Mouse (Mus musculus) ovary, postnatal 14 days (tissue): Measurements from ENCODE around the gene Zswim8.

ENCODE experiments used
- DNase-seq: peaks from one replicate; pipeline ENCODE4 v3.0.0; 2022; ENCODE audit warnings: low spot score

The Zswim8 gene

DNA sequence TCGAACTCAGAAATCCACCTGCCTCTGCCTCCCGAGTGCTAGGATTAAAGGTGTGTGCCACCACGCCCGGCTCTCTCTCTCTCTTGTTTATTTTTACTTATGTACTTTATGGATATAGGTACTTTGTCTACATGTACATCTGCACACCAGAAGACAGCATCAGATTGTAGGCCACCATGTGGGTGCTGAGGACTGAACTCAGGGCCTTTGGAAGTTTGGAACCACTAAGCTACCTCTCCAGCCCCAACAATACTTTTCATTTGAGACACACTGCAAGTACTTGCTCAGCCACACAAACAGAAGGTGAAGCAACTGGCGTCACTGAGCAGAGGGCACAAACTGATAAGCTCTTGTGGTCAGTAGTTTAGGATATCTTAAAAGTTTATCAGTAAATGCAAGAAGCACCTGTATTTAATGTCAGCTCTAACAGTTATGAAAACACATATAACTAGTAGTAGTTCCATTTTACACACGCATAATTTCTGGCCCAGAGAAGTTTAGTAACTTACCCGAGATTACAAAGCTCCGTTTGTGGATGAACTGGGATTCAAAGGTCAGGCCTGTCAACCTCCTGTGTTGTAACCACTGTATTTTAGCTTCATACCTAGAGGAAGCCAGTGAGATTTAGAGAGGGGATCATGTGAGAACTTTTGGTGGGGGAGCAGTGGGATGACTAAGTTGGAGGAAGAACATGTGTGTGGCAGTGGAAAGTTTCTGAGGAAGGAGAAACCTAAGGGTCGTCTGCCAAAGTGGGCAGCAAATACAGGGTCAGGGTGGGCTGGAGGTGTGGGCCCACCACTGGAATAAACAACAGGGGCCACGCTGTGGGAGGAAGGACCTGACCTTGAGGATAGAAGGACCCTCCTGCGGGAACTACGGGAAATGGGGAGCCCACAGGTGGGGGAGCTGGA lies 25.9 kb downstream of the Zswim8 start:
- no peak for DNase-seq

DNA sequence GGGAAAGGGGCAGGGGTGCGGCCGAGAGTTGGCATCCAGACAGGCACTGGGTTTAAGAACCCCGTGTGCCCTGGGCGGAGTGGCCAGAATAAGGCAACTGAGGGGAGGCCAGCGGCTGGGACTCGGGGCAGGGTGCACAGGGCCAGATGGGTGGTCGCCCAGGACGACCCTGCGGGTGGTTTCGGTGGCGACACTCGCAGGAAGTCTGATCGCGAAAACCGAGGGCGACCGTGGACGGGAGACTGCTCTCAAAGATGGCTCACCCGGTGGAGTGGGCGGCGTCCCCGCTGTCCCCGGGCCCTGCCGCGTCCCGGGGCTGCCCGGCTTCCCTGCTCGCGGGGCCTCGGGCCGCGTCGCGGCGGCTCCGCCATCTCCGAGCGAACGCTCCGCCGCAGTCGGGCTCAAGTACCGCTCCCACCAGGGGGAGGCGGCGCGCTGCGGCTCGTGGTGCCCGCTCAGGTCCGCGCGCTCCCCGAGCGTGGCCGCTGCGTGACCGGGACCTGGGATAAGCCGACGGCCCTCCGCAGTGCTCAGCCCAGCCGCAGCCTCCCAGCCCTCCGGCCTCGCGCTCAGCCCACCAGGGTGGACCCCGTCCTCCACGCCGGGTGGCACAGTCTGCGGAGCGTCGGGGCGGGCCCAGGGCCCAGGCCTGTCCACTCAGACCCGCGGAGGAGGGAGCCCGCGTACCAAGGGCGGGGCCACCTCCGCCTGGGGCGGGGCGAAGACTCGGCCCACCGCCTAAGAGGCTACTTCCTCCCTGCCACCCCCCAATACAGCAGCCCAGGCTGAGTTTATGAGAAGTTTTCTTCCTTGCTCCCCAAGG lies 26.8 kb downstream of the Zswim8 start, which contains the start of gene Ndst2:
Gene Ndst2, minus strand, starts transcription at position 611 of the 823 bp plus-strand sequence.
- peak; percentile 86 for DNase-seq

DNA sequence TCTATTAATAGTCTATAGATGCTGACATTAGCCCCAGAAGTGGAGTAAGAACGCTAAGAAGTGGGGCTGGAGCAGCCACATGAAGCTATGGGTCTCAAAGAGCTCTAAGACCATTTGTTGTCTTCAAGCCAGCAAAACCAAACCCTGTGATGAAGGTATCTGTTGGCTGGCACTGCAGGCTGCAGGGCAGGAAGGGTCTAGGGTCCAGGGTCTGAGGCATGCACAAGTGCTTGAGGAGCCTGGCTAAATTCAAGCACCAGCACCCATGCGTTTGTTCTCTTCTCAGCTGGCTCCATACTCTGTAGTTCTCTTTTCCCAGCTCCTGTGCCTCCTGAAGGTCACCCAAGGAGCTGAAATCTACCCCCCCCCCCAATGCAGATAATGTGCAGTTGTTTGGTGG lies 27.7 kb downstream of the Zswim8 start:
- DNase-seq: no peak

DNA sequence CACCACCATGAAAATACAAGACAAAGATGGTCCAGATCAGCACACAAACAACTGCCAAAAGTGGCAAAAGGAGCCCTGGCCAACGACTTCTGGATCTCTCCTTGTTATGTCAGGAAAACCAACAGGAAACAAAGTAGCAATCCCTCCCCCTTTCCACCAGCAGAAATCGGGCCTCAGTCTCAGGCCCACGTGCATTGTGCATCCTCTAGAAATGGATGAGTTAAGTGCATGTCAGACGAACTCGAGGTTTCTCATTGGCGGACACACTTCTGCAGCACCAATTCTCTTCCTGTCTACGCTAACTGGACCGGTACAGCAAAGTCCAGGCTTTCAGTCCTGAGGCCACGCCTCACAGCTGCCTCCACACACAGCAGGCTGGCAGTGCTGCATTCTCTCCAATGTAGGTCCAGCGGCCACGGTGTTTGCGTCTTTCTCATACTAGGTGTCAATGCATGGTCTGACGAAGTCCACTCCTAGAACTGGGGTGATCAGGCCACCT lies 28.6 kb downstream of the Zswim8 start:
- DNase-seq: no peak

DNA sequence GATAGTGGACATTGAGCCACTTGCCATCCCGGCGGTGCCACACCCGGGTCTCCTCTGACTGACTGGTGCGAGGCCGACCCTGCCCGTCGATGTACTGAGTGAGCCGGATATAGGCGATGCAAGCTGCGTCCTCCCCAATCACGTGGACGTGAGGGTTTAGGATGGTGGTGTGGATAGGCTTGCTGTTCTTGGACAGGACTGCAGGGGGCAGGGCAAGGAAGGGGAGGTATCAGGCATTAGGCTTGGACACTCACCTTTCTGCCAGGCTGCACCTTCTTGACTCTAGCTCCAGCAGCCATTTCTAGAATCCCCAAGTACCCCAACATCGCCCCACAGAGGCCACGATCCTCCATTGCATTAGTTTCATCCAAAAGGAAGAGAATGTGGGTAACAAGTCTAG lies 30.0 kb downstream of the Zswim8 start:
- peak; percentile 46 for DNase-seq

DNA sequence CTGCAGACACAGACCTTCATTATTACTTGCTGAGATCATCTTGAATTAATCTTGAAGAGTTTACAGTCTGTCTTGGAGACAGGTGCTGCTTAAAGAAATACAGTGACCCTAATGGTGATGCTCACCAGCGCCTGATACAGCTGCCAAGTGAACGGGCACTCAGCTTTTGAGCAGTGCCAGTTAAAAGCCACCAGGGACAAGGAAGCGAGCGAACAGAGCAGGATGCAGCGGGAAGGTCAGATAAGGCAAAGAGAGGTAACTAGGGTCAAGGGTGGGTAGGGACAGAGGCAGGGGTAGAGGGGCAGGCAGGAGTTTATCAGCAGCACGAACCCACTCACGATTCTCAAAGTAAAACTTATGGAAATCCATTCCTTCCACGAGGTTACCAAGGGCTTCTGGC lies 31.2 kb downstream of the Zswim8 start:
- DNase-seq: no peak

DNA sequence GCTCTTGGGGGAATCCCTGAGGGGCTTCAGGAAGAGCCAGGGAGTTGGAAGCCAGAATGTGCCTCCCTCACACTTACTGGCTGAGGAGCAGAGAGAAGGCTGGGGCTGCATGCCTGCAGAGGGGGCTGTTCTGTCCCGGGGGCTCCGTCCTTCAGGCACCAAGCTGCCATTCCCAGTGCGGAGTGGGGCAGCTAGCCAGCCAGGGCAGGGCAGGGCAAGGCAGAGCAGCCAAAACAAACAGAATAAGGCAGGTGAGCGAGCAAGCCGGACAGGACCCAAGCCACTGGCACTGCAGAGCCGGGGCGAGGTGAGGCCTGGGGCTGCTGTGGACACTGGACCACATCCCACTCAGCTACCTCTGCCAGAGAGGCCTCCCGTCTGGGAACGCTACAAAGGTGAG lies 33.9 kb downstream of the Zswim8 start:
- no peak for DNase-seq

DNA sequence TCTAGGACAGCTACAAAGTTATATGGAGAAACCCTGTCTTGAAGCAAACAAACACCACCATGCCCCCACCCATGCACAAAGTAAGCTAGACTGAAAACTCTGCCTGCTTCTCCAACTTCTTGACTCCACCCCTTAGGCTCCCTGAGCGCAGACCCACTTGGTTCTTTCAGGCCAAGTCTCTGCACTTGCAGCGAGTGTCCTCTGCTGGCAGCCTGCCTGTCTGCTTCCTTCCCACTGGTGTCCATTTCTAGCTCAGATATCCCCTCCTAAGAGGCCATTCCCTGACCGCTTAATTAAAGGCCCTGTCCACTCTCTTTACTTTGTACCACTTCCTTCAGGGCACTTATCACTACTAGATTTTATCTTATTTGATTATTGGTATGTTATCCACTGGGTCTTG lies 36.3 kb downstream of the Zswim8 start:
- DNase-seq: no peak

DNA sequence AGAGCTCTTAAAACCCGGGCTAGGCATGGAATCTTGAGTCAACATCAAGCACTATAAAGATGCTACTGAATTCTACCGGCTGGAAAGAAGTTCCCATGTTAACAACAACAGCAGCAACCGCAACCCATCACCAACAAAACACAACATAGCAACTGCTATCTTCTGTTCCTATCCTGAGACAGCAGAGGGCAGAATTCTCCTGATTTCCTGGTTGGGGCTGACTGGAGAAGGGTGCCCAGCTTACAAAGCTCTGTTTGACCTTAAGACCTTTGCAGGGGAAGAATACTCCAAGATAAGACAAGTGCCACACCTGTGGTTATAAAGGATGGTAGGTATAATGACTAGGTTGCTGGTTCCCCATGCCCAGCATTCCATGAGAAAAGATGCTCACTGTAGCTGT lies 39.6 kb downstream of the Zswim8 start:
- DNase-seq: no peak

DNA sequence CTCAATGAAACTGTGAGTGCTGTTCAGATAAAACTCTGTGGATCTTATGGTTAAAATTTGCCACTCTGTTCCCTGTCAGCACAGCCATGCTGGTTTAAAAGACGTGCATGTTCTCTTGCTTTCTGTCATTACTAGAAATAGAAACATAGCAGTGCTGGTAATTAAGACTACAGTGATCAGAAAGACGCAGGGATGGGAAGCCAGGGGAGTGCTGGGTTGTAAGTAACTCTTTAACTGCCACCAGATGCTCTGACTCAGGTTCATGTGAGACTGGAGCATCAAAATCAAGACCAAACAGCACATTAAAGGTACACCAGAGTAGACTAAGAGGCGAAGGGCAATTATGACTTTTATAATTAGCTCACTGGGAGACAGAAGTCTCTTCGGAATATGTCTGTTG lies 41.0 kb downstream of the Zswim8 start:
- no peak for DNase-seq

DNA sequence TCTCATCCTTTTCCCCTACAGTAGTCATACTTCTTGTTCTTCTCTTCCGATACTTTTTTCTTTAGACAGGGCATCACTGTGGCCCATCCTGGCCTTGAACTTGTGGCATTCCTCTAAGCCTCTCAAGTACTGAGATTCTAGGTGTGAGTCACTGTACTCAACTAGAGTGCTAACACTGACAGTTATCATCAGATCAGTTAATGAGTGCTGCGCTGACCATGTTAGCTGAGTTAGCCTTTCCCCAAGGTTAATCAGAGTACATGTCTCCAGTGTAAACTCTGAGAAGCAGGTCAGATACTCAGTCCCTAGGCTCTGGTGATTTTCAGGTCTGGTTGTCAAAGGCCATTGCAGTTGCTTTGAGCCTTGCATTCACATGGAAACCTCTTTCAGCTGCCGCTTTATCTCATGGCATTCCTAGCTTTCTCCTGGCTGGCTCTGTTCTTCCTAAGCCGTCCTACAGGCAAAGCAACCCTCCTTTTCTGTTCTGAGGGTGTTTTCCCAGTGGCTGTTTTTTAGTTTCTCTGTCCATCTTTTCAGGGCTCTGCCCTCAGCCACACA lies 42.2 kb downstream of the Zswim8 start:
- no peak for DNase-seq

DNA sequence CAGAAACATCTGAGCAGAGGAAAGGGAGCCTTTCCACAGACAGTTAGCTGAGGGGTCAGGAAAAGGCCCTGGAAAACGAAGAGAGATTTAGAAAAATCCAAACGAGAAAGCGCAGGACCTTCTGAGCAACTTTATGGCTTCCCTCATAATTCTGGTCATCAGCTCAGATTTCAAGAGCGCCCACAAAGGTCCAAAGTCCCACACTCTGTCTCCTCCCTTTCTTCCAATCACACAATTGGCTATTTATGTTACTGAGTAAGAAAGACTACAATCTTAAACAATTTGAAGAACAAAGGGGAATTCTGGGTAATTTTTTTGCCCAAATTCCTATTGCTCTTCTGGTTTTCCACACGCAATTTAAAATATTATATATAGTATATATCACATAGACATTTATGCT lies 43.2 kb downstream of the Zswim8 start:
- no peak for DNase-seq

DNA sequence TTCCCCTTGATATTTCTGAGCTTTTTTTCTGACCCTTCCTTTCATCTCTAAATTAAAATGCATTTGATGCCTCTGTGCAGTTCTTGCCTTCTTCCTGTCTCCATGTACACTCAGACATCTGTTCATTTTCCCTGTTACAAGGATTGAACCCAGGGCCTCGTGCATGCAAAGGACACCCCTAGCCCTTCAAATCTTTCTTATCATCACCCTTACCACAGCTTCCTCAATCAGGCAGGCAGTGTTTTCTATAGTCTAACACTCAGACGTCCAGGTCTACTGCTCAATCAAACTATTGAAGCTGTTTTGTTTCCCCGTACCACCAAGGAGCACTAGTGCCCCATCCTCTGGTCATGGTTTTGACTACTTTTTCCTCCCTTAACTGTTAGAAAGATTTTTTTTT lies 46.4 kb downstream of the Zswim8 start:
- no peak for DNase-seq

DNA sequence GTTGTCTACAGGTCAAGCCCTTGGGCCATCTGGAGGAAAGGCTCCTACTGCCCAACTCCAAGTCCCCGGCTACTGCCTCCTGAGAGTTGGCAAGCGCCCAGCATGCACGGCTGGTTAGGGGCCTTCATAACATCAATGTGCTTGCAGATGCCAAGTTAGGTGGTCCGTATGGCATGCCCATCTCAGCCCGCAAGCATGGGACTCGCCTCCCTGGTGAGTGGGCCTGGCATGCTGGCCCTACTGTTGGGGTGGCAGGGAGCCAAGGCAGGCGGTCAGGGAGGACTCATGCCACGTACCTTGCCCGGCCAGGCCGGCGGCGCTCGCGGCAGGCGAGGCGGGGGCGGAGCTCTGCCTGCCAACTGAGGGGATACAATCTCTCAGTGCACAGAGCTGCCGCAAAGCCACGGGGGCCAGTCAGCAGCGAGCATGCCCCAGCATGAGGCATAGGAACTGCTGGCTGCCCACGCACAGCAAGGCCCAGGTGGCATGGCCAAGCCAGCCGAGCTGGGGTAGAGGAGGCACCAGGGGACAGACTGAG lies 50.1 kb downstream of the Zswim8 start:
- no peak for DNase-seq

DNA sequence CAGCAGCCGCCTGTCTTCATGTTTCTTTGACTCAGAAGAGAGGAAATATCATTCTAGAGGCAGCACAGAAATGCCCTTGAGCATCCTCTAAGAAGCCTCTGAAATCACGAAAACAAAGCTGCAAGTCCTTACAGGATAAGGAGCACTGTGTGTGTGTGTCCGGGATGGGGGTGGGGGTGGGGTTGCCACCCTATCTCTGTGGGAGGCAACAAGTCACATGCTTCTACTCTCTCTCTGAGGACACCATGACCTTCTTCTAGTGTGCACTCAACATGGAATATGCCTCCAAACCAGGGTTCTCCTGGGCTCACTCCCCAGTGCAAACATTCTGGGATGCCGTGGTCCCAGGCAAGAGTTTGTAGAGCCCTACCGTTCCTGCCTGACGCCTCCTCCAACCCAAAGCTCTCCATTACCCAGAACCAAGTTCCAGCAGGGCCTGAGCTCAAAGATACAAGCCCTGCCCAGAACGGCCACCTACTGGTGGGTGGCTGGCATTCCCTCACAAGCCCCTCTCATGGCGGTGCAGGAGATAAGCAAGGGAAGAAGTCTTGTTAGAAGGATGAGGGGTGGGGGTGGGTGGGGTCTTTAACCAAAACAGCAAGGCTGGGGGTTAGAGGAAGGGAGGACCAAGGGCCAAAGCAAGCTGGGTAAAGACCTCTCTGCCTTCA lies 51.5 kb downstream of the Zswim8 start:
- DNase-seq: no peak

DNA sequence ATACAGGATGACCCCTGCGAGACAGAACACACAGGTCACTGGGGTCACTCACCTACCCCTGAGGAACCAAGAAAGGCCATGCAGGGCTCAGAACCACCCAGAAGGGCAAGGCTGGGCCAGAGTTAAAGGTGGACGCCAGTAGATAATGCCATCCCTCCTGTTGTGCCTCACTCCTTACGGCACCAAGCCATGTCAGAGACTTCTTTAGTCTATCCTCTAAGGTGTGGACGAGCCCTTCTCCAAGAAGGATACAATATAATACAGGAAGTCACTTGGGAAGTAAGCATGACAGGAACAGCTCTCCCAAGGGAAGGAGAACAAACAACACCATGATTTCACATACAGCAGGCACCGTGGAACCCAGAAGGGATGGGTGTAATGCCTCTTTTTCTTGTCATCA lies 57.6 kb downstream of the Zswim8 start:
- DNase-seq: no peak

DNA sequence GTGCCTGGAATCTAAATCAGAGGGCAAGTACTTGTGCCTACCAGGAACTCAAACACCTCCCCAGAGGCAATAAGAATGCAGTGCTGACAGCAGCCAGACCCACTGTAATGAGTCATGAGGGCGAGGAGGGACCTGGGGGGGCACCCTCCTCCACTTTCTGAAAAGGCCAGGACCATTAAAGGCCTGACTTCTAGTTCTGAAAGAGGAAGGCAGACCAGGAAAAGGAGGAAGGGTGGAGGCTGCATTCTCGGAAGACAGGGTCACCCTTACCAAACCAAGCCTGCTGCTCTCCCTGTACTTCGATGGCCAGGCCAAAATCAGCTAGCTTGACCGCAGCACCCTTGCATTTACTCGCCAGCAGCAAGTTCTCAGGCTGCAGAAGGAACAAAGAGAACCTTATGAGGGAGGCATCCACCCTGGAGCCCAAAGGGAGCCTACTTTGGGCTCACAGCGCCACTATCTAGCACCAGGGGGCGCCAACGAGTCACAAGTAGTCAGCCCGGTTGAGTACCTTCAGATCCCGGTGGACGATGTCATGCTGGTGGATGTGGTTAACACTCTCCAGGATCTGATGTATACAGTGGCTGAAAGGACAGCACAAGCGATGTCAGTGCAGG lies 58.4 kb downstream of the Zswim8 start:
- peak; percentile 87 for DNase-seq

DNA sequence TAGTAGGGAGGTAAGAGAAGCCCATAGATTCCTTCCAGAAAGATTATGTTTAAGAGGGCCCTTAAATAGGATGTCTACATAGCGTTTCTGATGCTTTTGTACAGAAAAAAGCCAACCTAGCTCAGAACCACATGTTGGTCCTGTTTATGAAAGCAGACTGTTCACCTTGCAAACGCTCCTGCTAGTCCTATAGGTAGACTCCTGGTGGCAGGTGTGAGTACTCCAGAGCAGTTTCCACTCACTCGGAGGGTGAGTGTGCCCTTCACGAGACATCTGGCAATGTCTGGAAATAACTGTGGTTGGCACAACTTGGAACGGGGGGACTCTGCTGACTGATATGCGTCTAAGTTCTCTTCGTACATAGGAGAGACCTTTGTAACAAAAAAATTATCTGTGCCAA lies 60.6 kb downstream of the Zswim8 start:
- DNase-seq: no peak

DNA sequence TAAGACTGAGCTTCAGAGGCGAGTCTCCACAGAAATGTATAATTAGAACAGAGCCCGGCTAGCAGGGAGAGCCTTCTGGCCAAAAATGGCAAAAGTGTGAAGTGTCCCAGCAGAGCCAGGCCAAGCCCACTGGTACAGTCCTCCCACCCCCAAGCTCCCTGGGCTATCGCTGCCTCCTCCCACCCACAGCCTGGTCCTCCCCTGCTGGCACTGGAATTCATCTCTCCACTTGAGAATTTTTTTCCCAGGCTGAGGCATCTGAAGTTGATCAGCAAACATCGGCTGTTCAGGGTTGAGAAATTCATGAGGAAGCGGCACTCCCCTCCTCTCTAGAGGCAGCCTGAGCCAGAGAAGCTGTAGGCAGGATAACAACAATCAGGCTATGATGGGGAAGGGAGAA lies 61.2 kb downstream of the Zswim8 start:
- no peak for DNase-seq

DNA sequence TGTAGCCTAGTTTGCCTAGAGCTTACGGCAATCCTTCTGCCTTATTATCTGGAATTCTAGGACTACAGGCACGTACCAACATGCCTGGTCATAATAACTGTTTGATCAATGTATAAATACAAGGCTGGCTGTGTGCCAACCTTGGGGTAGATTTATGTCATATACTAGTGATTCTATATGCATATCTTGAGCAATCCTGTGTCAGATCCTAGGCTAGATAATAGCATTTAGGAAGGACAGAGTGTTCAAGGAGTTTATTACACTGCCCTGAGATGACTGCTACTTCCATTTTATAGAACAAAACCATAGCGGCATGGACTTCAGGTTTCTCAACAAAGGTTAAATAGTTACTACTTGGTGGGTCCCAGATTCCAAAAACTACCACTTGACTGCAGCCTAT lies 64.6 kb downstream of the Zswim8 start:
- DNase-seq: no peak

DNA sequence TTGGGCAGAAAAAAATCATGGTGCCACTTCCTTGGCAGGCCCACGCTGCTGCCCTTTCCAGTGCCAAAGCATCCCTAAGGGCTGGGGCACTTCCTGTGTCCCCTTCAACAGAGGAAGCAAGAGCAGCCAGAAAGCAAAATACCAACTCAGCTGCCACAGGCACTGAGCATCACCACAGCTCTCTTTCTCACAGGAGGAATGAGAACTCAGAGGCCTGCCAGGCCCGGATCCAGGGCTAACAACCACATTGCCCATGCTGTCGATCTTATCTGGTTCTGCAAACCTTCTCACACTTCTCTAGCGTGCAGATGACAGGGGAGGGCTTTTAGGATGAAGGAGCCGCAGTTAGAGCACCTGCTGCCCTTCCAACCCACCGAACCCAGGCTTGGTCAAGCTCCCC lies 65.5 kb downstream of the Zswim8 start:
- no peak for DNase-seq
